Comparison of ENCODE assay signal across 8 mouse cellular contexts in genomic region chr17:34205021-34205745, GRCm38 (mm10). TPM values are rescaled to one million over a fixed set of nuclear protein-coding genes. Genes with fewer than 3 reads are reported as not detected.
DNase-seq lines count a peak whose midpoint lies in the region; ATAC-seq and TF ChIP-seq lines count a peak whose summit lies in the region.

No protein-coding gene starts in this region.

- no peaks in the 10 kb centered on the region for H3K4me1 ChIP-seq in forebrain, embryonic 14.5 days (ENCODE audit: control insufficient read depth, insufficient read depth, low read length)
- H3K4me1 ChIP-seq in hindbrain, embryonic 13.5 days (replicated peaks): peaks cover 8% of the 10 kb centered on the region
- peaks cover 11% of the 10 kb centered on the region for H3K4me1 ChIP-seq in lung, embryonic 15.5 days
- H3K4me1 ChIP-seq in stomach, postnatal 0 days (replicated peaks; ENCODE audit: control insufficient read depth, insufficient read depth): no peaks in the 10 kb centered on the region

- 11% methylated on average over 17 of the region's 18 CpGs for WGBS in forebrain, embryonic 14.5 days
- 20% methylated on average over 18 of the region's 18 CpGs for WGBS in hindbrain, embryonic 13.5 days
- whole genome bisulfite sequencing in lung, embryonic 15.5 days: 14% methylated on average over 18 of the region's 18 CpGs
- WGBS in stomach, postnatal 0 days: 20% methylated on average over 18 of the region's 18 CpGs

- ATAC-seq in forebrain, embryonic 14.5 days: peak; percentile 29; the same call in 1 of the 2 replicates
- 0 out of 2 replicates have a peak, but pooled peaks have one; percentile 21 for ATAC-seq in hindbrain, embryonic 13.5 days (ENCODE audit: low FRiP score)
- ATAC-seq in lung, embryonic 15.5 days (ENCODE audit: borderline replicate concordance, extremely low read depth, low FRiP score, low TSS enrichment): no peak
- ATAC-seq in stomach, postnatal 0 days (ENCODE audit: low FRiP score, low TSS enrichment): peak; percentile 25; the same call in 1 of the 2 replicates

- TF ChIP-seq EP300 in stomach, postnatal 0 days (optimal IDR thresholded peaks at IDR 0.05): no peak

- TF ChIP-seq CTCF in stomach, postnatal 0 days (IDR thresholded peaks at IDR 0.05; ENCODE audit: low read depth): no peak

- H3K27me3 ChIP-seq in forebrain, embryonic 14.5 days (replicated peaks; ENCODE audit: control insufficient read depth, insufficient read depth, low read length): peaks cover 18% of the 10 kb centered on the region
- peaks cover 80% of the 10 kb centered on the region for H3K27me3 ChIP-seq in hindbrain, embryonic 13.5 days
- peaks cover 6% of the 10 kb centered on the region for H3K27me3 ChIP-seq in lung, embryonic 15.5 days
- H3K27me3 ChIP-seq in stomach, postnatal 0 days (ENCODE audit: control insufficient read depth, insufficient read depth, low read length): no peaks in the 10 kb centered on the region

- H3K4me2 ChIP-seq in forebrain, embryonic 14.5 days (ENCODE audit: low read length): peak overlapping the region; percentile 83
- peak overlapping the region; percentile 79 for H3K4me2 ChIP-seq in hindbrain, embryonic 13.5 days
- H3K4me2 ChIP-seq in lung, embryonic 15.5 days: peak overlapping the region; percentile 96
- H3K4me2 ChIP-seq in stomach, postnatal 0 days (replicated peaks; ENCODE audit: low read depth): peak overlapping the region; percentile 90

- H3K9ac ChIP-seq in forebrain, embryonic 14.5 days (ENCODE audit: low read length): peak overlapping the region; percentile 69
- peak overlapping the region; percentile 74 for H3K9ac ChIP-seq in hindbrain, embryonic 13.5 days
- H3K9ac ChIP-seq in lung, embryonic 15.5 days: peak overlapping the region; percentile 63
- peak overlapping the region; percentile 73 for H3K9ac ChIP-seq in stomach, postnatal 0 days (ENCODE audit: low read length)

- peak; percentile 17 for DNase-seq in embryo, embryonic 10.5 days (ENCODE audit: low spot score)
- DNase-seq in embryo, embryonic 9.5 days (ENCODE audit: extremely low spot score): no peak
- peak; percentile 61 for DNase-seq in Muller cell, postnatal 12 days (ENCODE audit: inconsistent ontology term)
- DNase-seq in forebrain, embryonic 14.5 days (ENCODE audit: low spot score): no peak
- DNase-seq in stomach, postnatal 0 days (ENCODE audit: low spot score): peak; percentile 31
- DNase-seq in frontal cortex, postnatal 14 days (ENCODE audit: low spot score in 2 of 2): no peak

- no peaks in the 10 kb centered on the region for H3K9me3 ChIP-seq in forebrain, embryonic 14.5 days (replicated peaks; ENCODE audit: control insufficient read depth, low read length)
- no peaks in the 10 kb centered on the region for H3K9me3 ChIP-seq in hindbrain, embryonic 13.5 days
- no peaks in the 10 kb centered on the region for H3K9me3 ChIP-seq in lung, embryonic 15.5 days
- H3K9me3 ChIP-seq in stomach, postnatal 0 days (ENCODE audit: control insufficient read depth, low read length): no peaks in the 10 kb centered on the region

- H3K36me3 ChIP-seq in forebrain, embryonic 14.5 days (ENCODE audit: control insufficient read depth, insufficient read depth, low read length): no peaks in the 10 kb centered on the region
- H3K36me3 ChIP-seq in hindbrain, embryonic 13.5 days: no peaks in the 10 kb centered on the region
- no peaks in the 10 kb centered on the region for H3K36me3 ChIP-seq in lung, embryonic 15.5 days
- H3K36me3 ChIP-seq in stomach, postnatal 0 days (ENCODE audit: control insufficient read depth, insufficient read depth, low read length): no peaks in the 10 kb centered on the region

- no peak overlapping the region for H3K27ac ChIP-seq in forebrain, embryonic 14.5 days (ENCODE audit: low read depth, low read length)
- H3K27ac ChIP-seq in hindbrain, embryonic 13.5 days: no peak overlapping the region
- no peak overlapping the region for H3K27ac ChIP-seq in lung, embryonic 15.5 days
- H3K27ac ChIP-seq in stomach, postnatal 0 days (replicated peaks): no peak overlapping the region; the same call in 1 of the 2 replicates

- peak overlapping the region; percentile 56 for H3K4me3 ChIP-seq in forebrain, embryonic 14.5 days (ENCODE audit: low read depth, low read length)
- peak overlapping the region; percentile 59 for H3K4me3 ChIP-seq in hindbrain, embryonic 13.5 days
- H3K4me3 ChIP-seq in lung, embryonic 15.5 days: peak overlapping the region; percentile 75
- peak overlapping the region; percentile 80 for H3K4me3 ChIP-seq in stomach, postnatal 0 days (ENCODE audit: low read depth, low read length)

RNA-seq across cellular contexts. Expression of gene Tap2, which starts 1.9 kb away (rescaled TPM):
- 0.28 and 0.61 TPM in 2 replicates for polyA plus RNA-seq in forebrain, embryonic 14.5 days (2014; fragmentation: Nextera tagmentation; extraction: Ambion mirVana)
- 2.1 and 2.2 TPM in 2 replicates for polyA plus RNA-seq in hindbrain, embryonic 13.5 days (2015; fragmentation: Nextera tagmentation; extraction: Ambion mirVana)
- 8.6 and 12.7 TPM in 2 replicates for polyA plus RNA-seq in lung, embryonic 15.5 days (2015; fragmentation: Nextera tagmentation; extraction: Ambion mirVana)
- polyA plus RNA-seq in stomach, postnatal 0 days (2015; fragmentation: Nextera tagmentation; extraction: Ambion mirVana): 5.8 and 5.9 TPM in 2 replicates

RNA-seq across cellular contexts. Expression of gene Psmb8, which starts 7.7 kb away (rescaled TPM):
- 1.8 and 2.7 TPM in 2 replicates for polyA plus RNA-seq in forebrain, embryonic 14.5 days (2014; fragmentation: Nextera tagmentation; extraction: Ambion mirVana)
- 2.7 and 3.7 TPM in 2 replicates for polyA plus RNA-seq in hindbrain, embryonic 13.5 days (2015; fragmentation: Nextera tagmentation; extraction: Ambion mirVana)
- polyA plus RNA-seq in lung, embryonic 15.5 days (2015; fragmentation: Nextera tagmentation; extraction: Ambion mirVana): 17.1 and 29.7 TPM in 2 replicates
- 15.5 and 16.2 TPM in 2 replicates for polyA plus RNA-seq in stomach, postnatal 0 days (2015; fragmentation: Nextera tagmentation; extraction: Ambion mirVana)

RNA-seq across cellular contexts. Expression of gene Psmb9, which starts 17.6 kb away (rescaled TPM):
- 0.58 and 1.0 TPM in 2 replicates for polyA plus RNA-seq in forebrain, embryonic 14.5 days (2014; fragmentation: Nextera tagmentation; extraction: Ambion mirVana)
- polyA plus RNA-seq in hindbrain, embryonic 13.5 days (2015; fragmentation: Nextera tagmentation; extraction: Ambion mirVana): 0.89 and 1.5 TPM in 2 replicates
- 6.5 and 10.8 TPM in 2 replicates for polyA plus RNA-seq in lung, embryonic 15.5 days (2015; fragmentation: Nextera tagmentation; extraction: Ambion mirVana)
- 11.9 and 12.8 TPM in 2 replicates for polyA plus RNA-seq in stomach, postnatal 0 days (2015; fragmentation: Nextera tagmentation; extraction: Ambion mirVana)

RNA-seq across cellular contexts. Expression of gene Tap1, which starts 17.8 kb away (rescaled TPM):
- polyA plus RNA-seq in forebrain, embryonic 14.5 days (2014; fragmentation: Nextera tagmentation; extraction: Ambion mirVana): 1.1 and 1.2 TPM in 2 replicates
- polyA plus RNA-seq in hindbrain, embryonic 13.5 days (2015; fragmentation: Nextera tagmentation; extraction: Ambion mirVana): 1.1 and 1.3 TPM in 2 replicates
- polyA plus RNA-seq in lung, embryonic 15.5 days (2015; fragmentation: Nextera tagmentation; extraction: Ambion mirVana): 6.7 and 7.6 TPM in 2 replicates
- polyA plus RNA-seq in stomach, postnatal 0 days (2015; fragmentation: Nextera tagmentation; extraction: Ambion mirVana): 7.0 and 8.3 TPM in 2 replicates

RNA-seq across cellular contexts. Expression of gene H2-Ob, which starts 33.5 kb away (rescaled TPM):
- polyA plus RNA-seq in forebrain, embryonic 14.5 days (2014; fragmentation: Nextera tagmentation; extraction: Ambion mirVana): 0.18 TPM in 1 of 2 replicates, not detected in the other
- polyA plus RNA-seq in hindbrain, embryonic 13.5 days (2015; fragmentation: Nextera tagmentation; extraction: Ambion mirVana): 0.06 TPM in 1 of 2 replicates, not detected in the other
- 0.09 and 0.14 TPM in 2 replicates for polyA plus RNA-seq in lung, embryonic 15.5 days (2015; fragmentation: Nextera tagmentation; extraction: Ambion mirVana)
- 0.13 and 0.16 TPM in 2 replicates for polyA plus RNA-seq in stomach, postnatal 0 days (2015; fragmentation: Nextera tagmentation; extraction: Ambion mirVana)

Comparison
In these comparisons a context has a peak if more than half of its experiments do, and no peak if none do; other contexts are left out.
1. DNase-seq: peak in embryo, embryonic 10.5 days (single experiment), Muller cell, postnatal 12 days (single experiment) and stomach, postnatal 0 days (single experiment); none in embryo, embryonic 9.5 days (single experiment), forebrain, embryonic 14.5 days (single experiment) and frontal cortex, postnatal 14 days (0 of 2).
2. Peak in every context shown above with its lines, with median percentiles within 50 percentile points of each other: H3K4me2 ChIP-seq, H3K4me3 ChIP-seq and H3K9ac ChIP-seq.